Mouse (Mus musculus) heart, embryonic 13.5 days (tissue): ENCODE data around the gene Daam1. TPM values are rescaled to one million over a fixed set of nuclear protein-coding genes. Genes with fewer than 3 reads are reported as not detected.
A peak's percentile ranks its signal among the peaks of the same experiment; 100 is the strongest.

Source experiments
- ATAC-seq: fragments of 200-750 bp; cut with Nextera tagmentation; 2 replicates; pipeline ENCODE4 v1.8.0; 2017; ENCODE audit warnings: moderate TSS enrichment; ENCODE audit not compliant: insufficient number of reproducible peaks, low FRiP score, low TSS enrichment; ENCODE audit errors: extremely low read depth
- H3K27ac ChIP-seq: fragments of 300-500 bp; sonication (generic); replicated peaks from 2 replicates; pipeline ENCODE4 v1.5.1; 2015; ENCODE audit warnings: moderate library complexity, mild to moderate bottlenecking, inconsistent platforms
- H3K27me3 ChIP-seq: fragments of 300-500 bp; sonication (generic); replicated peaks from 2 replicates; pipeline ENCODE4 v1.6.1; 2015; ENCODE audit warnings: mild to moderate bottlenecking, inconsistent platforms
- H3K36me3 ChIP-seq: fragments of 300-500 bp; sonication (generic); 2 replicates; pipeline ENCODE4 v1.6.1; 2015; ENCODE audit warnings: mild to moderate bottlenecking, inconsistent platforms
- H3K4me1 ChIP-seq: fragments of 300-500 bp; sonication (generic); 2 replicates; pipeline ENCODE4 v1.6.1; 2015; ENCODE audit warnings: inconsistent platforms
- H3K4me2 ChIP-seq: fragments of 300-500 bp; sonication (generic); 2 replicates; pipeline ENCODE4 v1.6.1; 2015; ENCODE audit warnings: inconsistent platforms, mild to moderate bottlenecking, moderate library complexity
- H3K4me3 ChIP-seq: fragments of 300-500 bp; sonication (generic); 2 replicates; pipeline ENCODE4 v1.5.1; 2015; ENCODE audit warnings: moderate library complexity, mild to moderate bottlenecking, inconsistent platforms
- H3K9ac ChIP-seq: fragments of 300-500 bp; sonication (generic); 2 replicates; pipeline ENCODE4 v1.6.1; 2015; ENCODE audit warnings: inconsistent platforms, mild to moderate bottlenecking, moderate library complexity
- H3K9me3 ChIP-seq: fragments of 300-500 bp; sonication (generic); 2 replicates; pipeline ENCODE4 v1.6.1; 2016; ENCODE audit warnings: inconsistent platforms
- WGBS: fragments of 180-500 bp; shearing (Covaris S2); methylation state at CpG from one replicate; pipeline ENCODE4 v1.1.7; 2015; ENCODE audit warnings: mixed read lengths; 5-methylcytosine and 5-hydroxymethylcytosine counted together
- polyA plus RNA-seq: library from polyadenylated mRNA; unstranded; fragments of >200 nt; fragmentation: Nextera tagmentation; extraction: Ambion mirVana; gene quantifications from 2 replicates; pipeline ENCODE4 v1.2.1, GENCODE M21; 2015

The Daam1 gene
- polyA plus RNA-seq, 1 experiment from 2014 or later = 18.5 TPM

DNA sequence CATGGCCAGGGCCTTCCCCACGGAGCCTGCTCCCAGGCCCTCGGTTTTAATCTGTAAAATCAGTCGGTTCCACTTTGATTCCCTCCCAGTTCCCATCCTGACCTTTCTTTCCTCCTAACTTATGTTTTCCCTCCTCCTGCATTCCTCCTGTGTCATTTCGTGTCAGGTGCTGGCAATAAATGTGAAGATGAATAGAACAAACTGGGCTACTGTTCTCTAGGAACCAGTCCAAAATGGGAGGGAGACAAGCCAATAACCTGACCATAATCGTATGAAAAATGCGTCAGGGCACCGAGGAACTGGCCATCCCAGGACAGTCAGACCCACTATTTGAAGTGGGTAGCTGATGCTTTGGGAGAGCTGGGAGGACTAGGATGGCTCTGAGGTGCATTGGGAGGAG lies 79.4 kb downstream of the Daam1 start:
- no peak for ATAC-seq
- no peak overlapping the region for H3K4me2 ChIP-seq
- H3K27me3 ChIP-seq = no peaks in the 10 kb centered on the region
- H3K9me3 ChIP-seq = no peaks in the 10 kb centered on the region
- no peak overlapping the region for H3K9ac ChIP-seq
- no peak overlapping the region for H3K4me3 ChIP-seq
- WGBS = 53% methylated on average over 7 of the region's 7 CpGs
- peaks cover 85% of the 10 kb centered on the region for H3K4me1 ChIP-seq
- H3K27ac ChIP-seq = peak overlapping the region; percentile 36
- H3K36me3 ChIP-seq = peaks cover 5% of the 10 kb centered on the region

DNA sequence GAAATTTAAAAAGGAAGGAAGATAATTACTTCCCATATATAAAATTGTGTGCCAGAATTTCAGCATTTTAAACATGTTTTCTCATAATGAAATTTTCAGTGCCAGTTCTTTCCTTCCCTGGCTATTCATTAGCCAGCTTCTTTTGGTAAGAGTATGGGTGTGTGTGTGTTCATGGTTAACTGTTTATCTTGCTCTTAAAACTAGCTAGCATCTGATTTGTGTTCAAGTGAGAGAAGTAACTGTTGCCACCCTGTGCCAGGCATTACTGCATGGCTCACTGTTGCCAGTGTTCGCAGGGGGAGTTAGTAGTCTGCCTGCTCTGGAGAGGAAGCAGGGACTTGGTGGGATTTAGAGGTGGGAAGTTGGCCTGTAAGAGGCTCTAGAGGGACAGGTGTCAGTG lies 81.4 kb downstream of the Daam1 start:
- no peak for ATAC-seq
- Histone ChIP-seq H3K27ac (no peak overlapping the region), H3K9ac (0 out of 2 replicates have a peak overlapping the region, but pooled peaks have one; percentile 12)

GRCm38 (mm10) chr12:71919156-71919555 lies 88.3 kb downstream of the Daam1 start:
- WGBS = 41% methylated on average over 4 of the region's 4 CpGs
- no peak for ATAC-seq
- H3K36me3 ChIP-seq = peaks cover 38% of the 10 kb centered on the region
- no peak overlapping the region; the same call in 1 of the 2 replicates for H3K9ac ChIP-seq
- H3K4me3 ChIP-seq = no peak overlapping the region
- peaks cover 73% of the 10 kb centered on the region for H3K4me1 ChIP-seq
- H3K4me2 ChIP-seq = no peak overlapping the region
- peak overlapping the region; percentile 46 for H3K27ac ChIP-seq
- no peaks in the 10 kb centered on the region for H3K9me3 ChIP-seq
- no peaks in the 10 kb centered on the region for H3K27me3 ChIP-seq

More for the DNA sequence above, 81.4 kb downstream of the Daam1 start:
- Histone ChIP-seq H3K4me3 (no peak overlapping the region), H3K4me2 (no peak overlapping the region), H3K36me3 (peaks cover 25% of the 10 kb centered on the region), H3K9me3 (no peaks in the 10 kb centered on the region), H3K4me1 (peaks cover 66% of the 10 kb centered on the region), H3K27me3 (no peaks in the 10 kb centered on the region)
- 81% methylated on average over 1 of the region's 1 CpGs for WGBS

DNA sequence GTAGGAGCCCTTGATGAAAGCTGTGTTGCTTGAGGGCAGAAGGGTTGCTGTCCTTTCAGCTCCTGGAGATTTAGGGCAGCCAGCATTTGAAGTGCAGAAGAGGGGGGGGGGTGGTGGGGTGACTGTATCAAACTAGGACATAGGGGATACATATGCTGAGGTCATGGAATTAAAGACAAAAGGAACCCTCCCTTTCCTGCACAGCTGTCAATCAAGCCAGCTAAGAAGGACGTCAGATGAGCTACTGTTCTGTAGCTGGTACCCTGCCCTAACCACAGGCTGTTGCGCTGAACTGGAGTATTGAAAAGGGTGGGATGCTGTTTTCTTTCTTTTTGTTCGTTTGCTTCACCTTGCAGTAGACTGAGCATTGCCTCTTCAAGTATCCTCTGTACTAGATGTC lies 89.1 kb downstream of the Daam1 start:
- no peaks in the 10 kb centered on the region for H3K9me3 ChIP-seq
- H3K4me2 ChIP-seq = no peak overlapping the region
- H3K27me3 ChIP-seq = no peaks in the 10 kb centered on the region
- ATAC-seq = no peak
- peaks cover 38% of the 10 kb centered on the region for H3K36me3 ChIP-seq
- peaks cover 71% of the 10 kb centered on the region for H3K4me1 ChIP-seq
- WGBS = 70% methylated on average over 3 of the region's 3 CpGs
- H3K9ac ChIP-seq = no peak overlapping the region
- H3K4me3 ChIP-seq = no peak overlapping the region
- H3K27ac ChIP-seq = no peak overlapping the region

DNA sequence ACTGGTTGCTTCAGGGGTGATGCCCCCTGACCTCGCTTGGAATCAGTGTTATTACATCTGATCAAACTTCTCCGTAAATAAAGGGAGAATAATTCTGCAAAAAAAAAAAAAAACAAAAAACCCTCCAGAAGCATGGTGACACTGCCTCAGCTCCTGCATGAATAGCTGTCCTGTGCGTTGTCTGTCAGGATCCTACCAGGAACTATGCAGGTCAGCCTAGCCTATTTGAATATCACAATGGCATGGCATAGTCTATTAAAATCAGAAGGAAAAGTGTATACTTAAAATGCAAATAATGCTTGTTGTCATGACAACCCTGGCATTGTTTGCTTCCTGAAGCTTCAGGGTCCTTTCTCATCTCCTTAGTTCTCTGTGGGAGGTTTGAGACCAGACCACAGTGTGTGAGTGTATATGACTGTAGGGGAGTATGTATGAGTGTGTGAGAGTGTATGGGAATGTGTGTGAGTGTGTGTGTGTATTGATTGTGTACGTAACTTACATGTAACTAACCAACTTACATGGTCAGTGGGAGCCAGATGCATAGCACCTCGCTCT lies 92.0 kb downstream of the Daam1 start:
- no peak for ATAC-seq
- Histone ChIP-seq H3K4me1 (peaks cover 93% of the 10 kb centered on the region), H3K36me3 (peaks cover 14% of the 10 kb centered on the region), H3K27me3 (no peaks in the 10 kb centered on the region), H3K4me3 (no peak overlapping the region), H3K9ac (peak overlapping the region; percentile 14; the same call in 1 of the 2 replicates), H3K27ac (0 out of 2 replicates have a peak overlapping the region, but pooled peaks have one; percentile 26), H3K4me2 (no peak overlapping the region), H3K9me3 (no peaks in the 10 kb centered on the region)
- WGBS = 86% methylated on average over 5 of the region's 5 CpGs

DNA sequence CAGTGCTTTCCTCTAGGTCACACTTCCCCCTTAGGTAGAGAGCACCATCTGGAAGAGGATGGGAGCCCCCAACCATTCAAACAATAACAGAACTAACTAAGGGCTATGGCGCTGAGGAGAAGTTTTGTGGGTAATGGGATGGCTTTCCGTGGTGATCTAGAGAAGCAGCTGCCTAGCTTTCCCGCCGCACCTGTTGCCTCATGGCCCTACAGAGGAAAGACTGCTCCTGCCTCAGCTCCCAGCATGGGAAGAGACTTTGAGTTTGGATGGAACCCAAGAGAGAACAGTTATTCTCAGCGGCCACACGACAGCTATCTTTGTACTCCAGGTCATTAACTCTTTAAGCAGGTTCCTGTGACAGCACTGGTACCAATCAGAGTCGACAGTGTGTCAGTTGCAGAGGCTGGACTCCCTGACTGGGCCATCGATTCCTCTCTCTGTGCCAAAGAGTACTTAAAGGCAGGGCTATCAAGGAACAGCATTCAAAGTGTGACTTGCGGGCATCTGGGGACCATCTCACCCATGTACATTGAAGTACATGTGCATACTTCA lies 94.2 kb downstream of the Daam1 start:
- peaks cover 88% of the 10 kb centered on the region for H3K4me1 ChIP-seq
- no peak overlapping the region for H3K4me2 ChIP-seq
- peak overlapping the region; percentile 50 for H3K27ac ChIP-seq
- no peaks in the 10 kb centered on the region for H3K27me3 ChIP-seq
- no peak overlapping the region for H3K9ac ChIP-seq
- ATAC-seq = no peak
- no peaks in the 10 kb centered on the region for H3K9me3 ChIP-seq
- H3K36me3 ChIP-seq = 0 out of 2 replicates have a peak, but pooled peaks cover 6% of the 10 kb centered on the region
- 64% methylated on average over 9 of the region's 9 CpGs for WGBS
- no peak overlapping the region for H3K4me3 ChIP-seq

GRCm38 (mm10) chr12:71925990-71926700 lies 95.3 kb downstream of the Daam1 start:
- no peak for ATAC-seq
- Histone ChIP-seq H3K4me2 (peak overlapping the region; percentile 14; the same call in 1 of the 2 replicates), H3K4me1 (peaks cover 85% of the 10 kb centered on the region), H3K27ac (peak overlapping the region; percentile 50), H3K36me3 (0 out of 2 replicates have a peak, but pooled peaks cover 6% of the 10 kb centered on the region), H3K9me3 (no peaks in the 10 kb centered on the region), H3K9ac (peak overlapping the region; percentile 21; the same call in 1 of the 2 replicates), H3K4me3 (no peak overlapping the region), H3K27me3 (no peaks in the 10 kb centered on the region)
- WGBS = 31% methylated on average over 11 of the region's 11 CpGs

DNA sequence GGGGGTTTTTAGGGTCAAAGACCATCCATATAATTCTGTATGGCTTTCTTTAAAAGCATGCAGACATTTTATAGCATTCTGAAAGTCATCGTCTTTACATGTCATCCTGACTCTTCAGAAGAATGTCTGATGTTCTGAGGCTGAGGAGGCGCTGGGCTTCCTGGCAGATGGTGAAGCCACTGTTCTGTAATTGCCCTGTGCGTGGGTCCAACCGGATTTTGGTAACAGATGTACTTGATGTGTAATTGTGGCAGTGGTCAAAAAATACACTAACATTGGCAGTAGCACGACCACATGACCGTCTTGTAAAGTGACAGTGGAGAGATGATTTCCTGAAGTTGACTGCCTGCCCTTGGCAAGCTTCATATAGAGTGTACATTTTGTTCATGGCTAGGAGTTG lies 97.2 kb downstream of the Daam1 start:
- no peak overlapping the region for H3K4me2 ChIP-seq
- no peak overlapping the region for H3K4me3 ChIP-seq
- H3K9ac ChIP-seq = no peak overlapping the region
- H3K9me3 ChIP-seq = no peaks in the 10 kb centered on the region
- no peak overlapping the region for H3K27ac ChIP-seq
- 89% methylated on average over 6 of the region's 6 CpGs for WGBS
- 0 out of 2 replicates have a peak, but pooled peaks cover 6% of the 10 kb centered on the region for H3K36me3 ChIP-seq
- H3K27me3 ChIP-seq = no peaks in the 10 kb centered on the region
- peaks cover 84% of the 10 kb centered on the region for H3K4me1 ChIP-seq
- no peak for ATAC-seq

DNA sequence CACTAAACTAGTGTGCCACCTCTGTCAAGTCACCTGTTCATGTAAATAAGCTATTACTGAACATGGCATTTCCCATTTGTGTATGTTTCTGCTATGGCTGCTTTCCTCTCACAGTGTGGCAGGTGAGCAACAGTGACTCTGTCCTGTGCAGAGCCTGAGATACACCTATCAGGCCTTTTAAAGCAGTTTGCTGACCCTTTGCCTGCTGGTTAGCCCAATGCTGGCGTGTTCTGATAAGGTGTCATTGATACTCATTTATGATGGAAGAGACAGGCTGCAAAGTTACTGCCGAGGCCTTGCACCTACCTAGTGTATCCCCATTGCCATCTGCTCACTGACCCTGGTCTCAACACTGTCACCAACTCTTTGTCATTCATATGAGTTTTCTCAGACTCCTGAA lies 99.0 kb downstream of the Daam1 start:
- Histone ChIP-seq H3K4me2 (no peak overlapping the region), H3K36me3 (0 out of 2 replicates have a peak, but pooled peaks cover 3% of the 10 kb centered on the region), H3K4me1 (peaks cover 88% of the 10 kb centered on the region), H3K4me3 (no peak overlapping the region), H3K9ac (no peak overlapping the region), H3K27me3 (no peaks in the 10 kb centered on the region), H3K27ac (no peak overlapping the region), H3K9me3 (no peaks in the 10 kb centered on the region)
- no peak for ATAC-seq
- 70% methylated on average over 2 of the region's 2 CpGs for WGBS

- Histone ChIP-seq H3K9me3 (no peaks in the 10 kb centered on the region), H3K9ac (no peak overlapping the region), H3K4me3 (no peak overlapping the region), H3K36me3 (peaks cover 11% of the 10 kb centered on the region), H3K27me3 (no peaks in the 10 kb centered on the region), H3K27ac (peak overlapping the region; percentile 97), H3K4me2 (no peak overlapping the region), H3K4me1 (peaks cover 88% of the 10 kb centered on the region)
- no peak for ATAC-seq
- WGBS = 58% methylated on average over 9 of the region's 9 CpGs
Observed at GRCm38 (mm10) chr12:71932433-71933386, 101.8 kb downstream of the Daam1 start.
